Mouse (Mus musculus) megakaryocyte, embryonic 14.5 days (primary cell): ENCODE results near the gene Stk16.

Experiments
- FLI1 ChIP-seq: IDR thresholded peaks from 2 replicates; pipeline ENCODE4 v1.6.1; 2012; ENCODE audit warnings: low read length, inconsistent platforms, mixed read lengths
- GATA1 ChIP-seq: IDR thresholded peaks from 3 replicates; pipeline ENCODE4 v1.6.1; 2012; ENCODE audit warnings: mixed read lengths, low read length, inconsistent platforms, borderline replicate concordance

- TF ChIP-seq GATA1: no peak
- TF ChIP-seq FLI1: no peak
Measured at GRCm38 (mm10) chr1:75254625-75255013, 44.0 kb downstream of the Stk16 start.
